Mouse (Mus musculus): ENCODE results near the gene Erp27. TPM values are rescaled to one million over a fixed set of nuclear protein-coding genes. Genes with fewer than 3 reads are reported as not detected.

Gene Erp27
- polyA plus RNA-seq, 1 experiment from 2014 or later: not detected

GRCm38 (mm10) chr6:136935233-136935632 lies 13.3 kb upstream of the Erp27 start:
- H3K36me3 ChIP-seq (ENCODE audit: control insufficient read depth, insufficient read depth, low read length): no peaks in the 10 kb centered on the region
- no peak overlapping the region for H3K4me3 ChIP-seq (replicated peaks; ENCODE audit: low read depth, low read length)
- H3K27ac ChIP-seq (replicated peaks; ENCODE audit: low read depth, low read length): no peak overlapping the region
- no peaks in the 10 kb centered on the region for H3K27me3 ChIP-seq (ENCODE audit: control insufficient read depth, insufficient read depth, low read length)
- H3K4me2 ChIP-seq (ENCODE audit: low read length): no peak overlapping the region
- no peak overlapping the region for H3K9ac ChIP-seq (replicated peaks; ENCODE audit: low read length)
- WGBS: 64% methylated on average over 3 of the region's 3 CpGs
- no peaks in the 10 kb centered on the region for H3K9me3 ChIP-seq (ENCODE audit: control insufficient read depth, low read length)
- DNase-seq: peak; percentile 59
- H3K4me1 ChIP-seq (ENCODE audit: control insufficient read depth, insufficient read depth, low read length): peaks cover 4% of the 10 kb centered on the region; the same call in 1 of the 2 replicates
- ATAC-seq (ENCODE audit: low FRiP score, low TSS enrichment): no peak

GRCm38 (mm10) chr6:136934068-136934467 lies 12.1 kb upstream of the Erp27 start:
- ATAC-seq (ENCODE audit: low FRiP score, low TSS enrichment) (no peak), DNase-seq (no peak)
- H3K4me1 ChIP-seq (ENCODE audit: control insufficient read depth, insufficient read depth, low read length): peaks cover 4% of the 10 kb centered on the region; the same call in 1 of the 2 replicates
- H3K36me3 ChIP-seq (ENCODE audit: control insufficient read depth, insufficient read depth, low read length): no peaks in the 10 kb centered on the region
- H3K4me2 ChIP-seq (ENCODE audit: low read length): no peak overlapping the region
- no peak overlapping the region for H3K9ac ChIP-seq (replicated peaks; ENCODE audit: low read length)
- H3K27ac ChIP-seq (replicated peaks; ENCODE audit: low read depth, low read length): no peak overlapping the region
- 61% methylated on average over 7 of the region's 7 CpGs for WGBS
- H3K4me3 ChIP-seq (replicated peaks; ENCODE audit: low read depth, low read length): no peak overlapping the region
- H3K27me3 ChIP-seq (ENCODE audit: control insufficient read depth, insufficient read depth, low read length): no peaks in the 10 kb centered on the region
- no peaks in the 10 kb centered on the region for H3K9me3 ChIP-seq (ENCODE audit: control insufficient read depth, low read length)

- ATAC-seq (ENCODE audit: low FRiP score, low TSS enrichment) (no peak), DNase-seq (peak; percentile 37)
- Histone ChIP-seq H3K9me3 (ENCODE audit: control insufficient read depth, low read length) (no peaks in the 10 kb centered on the region), H3K27ac (replicated peaks; ENCODE audit: low read depth, low read length) (no peak overlapping the region), H3K9ac (replicated peaks; ENCODE audit: low read length) (no peak overlapping the region), H3K4me1 (ENCODE audit: control insufficient read depth, insufficient read depth, low read length) (peaks cover 4% of the 10 kb centered on the region; the same call in 1 of the 2 replicates), H3K4me2 (ENCODE audit: low read length) (no peak overlapping the region), H3K36me3 (ENCODE audit: control insufficient read depth, insufficient read depth, low read length) (no peaks in the 10 kb centered on the region), H3K27me3 (ENCODE audit: control insufficient read depth, insufficient read depth, low read length) (no peaks in the 10 kb centered on the region), H3K4me3 (replicated peaks; ENCODE audit: low read depth, low read length) (no peak overlapping the region)
- WGBS: 87% methylated on average over 13 of the region's 13 CpGs
Measured at GRCm38 (mm10) chr6:136931246-136931645, 9.3 kb upstream of the Erp27 start.

GRCm38 (mm10) chr6:136930677-136931076 lies 8.7 kb upstream of the Erp27 start:
- DNase-seq (no peak), ATAC-seq (ENCODE audit: low FRiP score, low TSS enrichment) (no peak)
- Histone ChIP-seq H3K9me3 (ENCODE audit: control insufficient read depth, low read length) (no peaks in the 10 kb centered on the region), H3K36me3 (ENCODE audit: control insufficient read depth, insufficient read depth, low read length) (no peaks in the 10 kb centered on the region), H3K9ac (replicated peaks; ENCODE audit: low read length) (no peak overlapping the region), H3K27ac (replicated peaks; ENCODE audit: low read depth, low read length) (no peak overlapping the region), H3K4me1 (ENCODE audit: control insufficient read depth, insufficient read depth, low read length) (peaks cover 4% of the 10 kb centered on the region; the same call in 1 of the 2 replicates), H3K4me3 (replicated peaks; ENCODE audit: low read depth, low read length) (no peak overlapping the region), H3K27me3 (ENCODE audit: control insufficient read depth, insufficient read depth, low read length) (no peaks in the 10 kb centered on the region), H3K4me2 (ENCODE audit: low read length) (no peak overlapping the region)
- WGBS: 68% methylated on average over 12 of the region's 12 CpGs

GRCm38 (mm10) chr6:136927626-136928025 lies 5.6 kb upstream of the Erp27 start:
- Histone ChIP-seq H3K27ac (replicated peaks; ENCODE audit: low read depth, low read length) (no peak overlapping the region), H3K27me3 (ENCODE audit: control insufficient read depth, insufficient read depth, low read length) (no peaks in the 10 kb centered on the region), H3K4me2 (ENCODE audit: low read length) (no peak overlapping the region), H3K4me1 (ENCODE audit: control insufficient read depth, insufficient read depth, low read length) (no peaks in the 10 kb centered on the region), H3K36me3 (ENCODE audit: control insufficient read depth, insufficient read depth, low read length) (no peaks in the 10 kb centered on the region), H3K4me3 (replicated peaks; ENCODE audit: low read depth, low read length) (no peak overlapping the region), H3K9ac (replicated peaks; ENCODE audit: low read length) (no peak overlapping the region), H3K9me3 (ENCODE audit: control insufficient read depth, low read length) (no peaks in the 10 kb centered on the region)
- DNase-seq (no peak), ATAC-seq (ENCODE audit: low FRiP score, low TSS enrichment) (no peak)
- 96% methylated on average over 1 of the region's 1 CpGs for WGBS

- Histone ChIP-seq H3K9ac (replicated peaks; ENCODE audit: low read length) (no peak overlapping the region), H3K4me3 (replicated peaks; ENCODE audit: low read depth, low read length) (no peak overlapping the region)
- WGBS: 81% methylated on average over 8 of the region's 8 CpGs
Measured at GRCm38 (mm10) chr6:136925049-136925448, 3.1 kb upstream of the Erp27 start.

GRCm38 (mm10) chr6:136923532-136923931 lies 1.6 kb upstream of the Erp27 start, which contains the start of gene Pde6h:
Pde6h (plus strand) TSS chr6:136923832.
- 93% methylated on average over 8 of the region's 8 CpGs for WGBS
- no peak within 1 kb of the TSS for H3K27ac ChIP-seq (replicated peaks; ENCODE audit: low read depth, low read length)
- no peak within 1 kb of the TSS for H3K4me3 ChIP-seq (replicated peaks; ENCODE audit: low read depth, low read length)
- no peaks in the 10 kb centered on the region for H3K27me3 ChIP-seq (ENCODE audit: control insufficient read depth, insufficient read depth, low read length)
- no peak within 1 kb of the TSS for H3K4me2 ChIP-seq (ENCODE audit: low read length)
- ATAC-seq (ENCODE audit: low FRiP score, low TSS enrichment): no peak
- no peak within 1 kb of the TSS for H3K9ac ChIP-seq (replicated peaks; ENCODE audit: low read length)
- no peaks in the 10 kb centered on the region for H3K9me3 ChIP-seq (ENCODE audit: control insufficient read depth, low read length)
- H3K4me1 ChIP-seq (ENCODE audit: control insufficient read depth, insufficient read depth, low read length): no peaks in the 10 kb centered on the region
- no peaks in the 10 kb centered on the region for H3K36me3 ChIP-seq (ENCODE audit: control insufficient read depth, insufficient read depth, low read length)
- DNase-seq: no peak

More at GRCm38 (mm10) chr6:136925049-136925448, 3.1 kb upstream of the Erp27 start:
- no peak for DNase-seq
- Histone ChIP-seq H3K4me2 (ENCODE audit: low read length) (no peak overlapping the region), H3K9me3 (ENCODE audit: control insufficient read depth, low read length) (no peaks in the 10 kb centered on the region), H3K27me3 (ENCODE audit: control insufficient read depth, insufficient read depth, low read length) (no peaks in the 10 kb centered on the region), H3K4me1 (ENCODE audit: control insufficient read depth, insufficient read depth, low read length) (no peaks in the 10 kb centered on the region), H3K27ac (replicated peaks; ENCODE audit: low read depth, low read length) (no peak overlapping the region), H3K36me3 (ENCODE audit: control insufficient read depth, insufficient read depth, low read length) (no peaks in the 10 kb centered on the region)
- ATAC-seq (ENCODE audit: low FRiP score, low TSS enrichment): no peak

GRCm38 (mm10) chr6:136922871-136923270 lies 891 bp upstream of the Erp27 start:
- no peak overlapping the region for H3K4me3 ChIP-seq (replicated peaks; ENCODE audit: low read depth, low read length)
- no peaks in the 10 kb centered on the region for H3K36me3 ChIP-seq (ENCODE audit: control insufficient read depth, insufficient read depth, low read length)
- H3K9ac ChIP-seq (replicated peaks; ENCODE audit: low read length): no peak overlapping the region
- no peaks in the 10 kb centered on the region for H3K4me1 ChIP-seq (ENCODE audit: control insufficient read depth, insufficient read depth, low read length)
- no peak overlapping the region for H3K4me2 ChIP-seq (ENCODE audit: low read length)
- WGBS: 95% methylated on average over 7 of the region's 7 CpGs
- no peak for ATAC-seq (ENCODE audit: low FRiP score, low TSS enrichment)
- no peaks in the 10 kb centered on the region for H3K27me3 ChIP-seq (ENCODE audit: control insufficient read depth, insufficient read depth, low read length)
- no peak overlapping the region for H3K27ac ChIP-seq (replicated peaks; ENCODE audit: low read depth, low read length)
- H3K9me3 ChIP-seq (ENCODE audit: control insufficient read depth, low read length): no peaks in the 10 kb centered on the region
- DNase-seq: no peak

GRCm38 (mm10) chr6:136921601-136922000 lies 379 bp downstream of the Erp27 start:
- no peaks in the 10 kb centered on the region for H3K27me3 ChIP-seq (ENCODE audit: control insufficient read depth, insufficient read depth, low read length)
- no peak overlapping the region for H3K4me2 ChIP-seq (ENCODE audit: low read length)
- ATAC-seq (ENCODE audit: low FRiP score, low TSS enrichment) (no peak), DNase-seq (no peak)
- no peak overlapping the region for H3K27ac ChIP-seq (replicated peaks; ENCODE audit: low read depth, low read length)
- no peak overlapping the region for H3K4me3 ChIP-seq (replicated peaks; ENCODE audit: low read depth, low read length)
- no peaks in the 10 kb centered on the region for H3K9me3 ChIP-seq (ENCODE audit: control insufficient read depth, low read length)
- H3K4me1 ChIP-seq (ENCODE audit: control insufficient read depth, insufficient read depth, low read length): no peaks in the 10 kb centered on the region
- no peak overlapping the region for H3K9ac ChIP-seq (replicated peaks; ENCODE audit: low read length)
- 88% methylated on average over 7 of the region's 7 CpGs for WGBS
- H3K36me3 ChIP-seq (ENCODE audit: control insufficient read depth, insufficient read depth, low read length): no peaks in the 10 kb centered on the region
